In the genomic region with DNA sequence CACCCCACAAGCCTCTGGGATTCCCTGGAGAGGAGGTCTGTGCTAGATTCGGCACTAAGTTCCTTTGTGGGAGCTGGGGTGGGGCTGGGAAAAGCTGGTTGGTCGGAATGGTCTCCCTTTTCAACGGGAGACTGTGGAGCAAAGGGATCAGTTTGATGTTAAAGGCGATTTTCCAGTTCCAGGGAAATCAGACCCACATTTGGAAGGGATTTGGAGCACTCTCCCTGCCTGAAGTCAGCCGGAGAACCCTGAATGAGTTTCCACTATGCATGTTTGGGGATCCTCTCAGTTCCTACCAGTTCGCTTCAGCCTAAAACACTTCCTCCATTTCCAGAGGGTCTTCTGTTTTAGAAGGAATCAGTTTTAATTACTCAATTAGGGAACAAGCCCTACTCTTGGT, we compare ENCODE assay signal across 31 mouse cellular contexts.
DNase-seq lines count a peak whose midpoint lies in the region; ATAC-seq lines count a peak whose summit lies in the region.
"Had no signal": no experiment of that assay in that cellular context is flagged by ENCODE, and none has a peak within 500 bp of the region (broad histone marks: within the 10 kb centered on the region; RNA-seq: fewer than 3 reads in every experiment).

No protein-coding gene starts in this region.

- WGBS in forebrain, embryonic 10.5 days, result 69% methylated on average over 6 of the region's 6 CpGs
- WGBS in forebrain, embryonic 11.5 days, result 68% methylated on average over 6 of the region's 6 CpGs
- 77% methylated on average over 6 of the region's 6 CpGs for WGBS in kidney, embryonic 15.5 days
- 56% methylated on average over 6 of the region's 6 CpGs for WGBS in embryonic facial prominence, embryonic 10.5 days
- WGBS in embryonic facial prominence, embryonic 15.5 days, result 29% methylated on average over 6 of the region's 6 CpGs

- H3K27me3 ChIP-seq in forebrain, embryonic 10.5 days (ENCODE audit: poor library complexity, severe bottlenecking), result 0 out of 2 replicates have a peak, but pooled peaks cover 6% of the 10 kb centered on the region
- no peaks in the 10 kb centered on the region for H3K27me3 ChIP-seq in forebrain, embryonic 11.5 days (ENCODE audit: control insufficient read depth, insufficient read depth, low read length)
- H3K27me3 ChIP-seq in kidney, embryonic 15.5 days, result no peaks in the 10 kb centered on the region
- H3K27me3 ChIP-seq in embryonic facial prominence, embryonic 10.5 days (replicated peaks; ENCODE audit: low read depth, poor library complexity, severe bottlenecking), result 0 out of 2 replicates have a peak, but pooled peaks cover 4% of the 10 kb centered on the region
- no peaks in the 10 kb centered on the region for H3K27me3 ChIP-seq in embryonic facial prominence, embryonic 15.5 days
- H3K27me3 ChIP-seq: forebrain, embryonic 12.5 days; heart, embryonic 13.5 days; midbrain, embryonic 15.5 days had no signal

- H3K9ac ChIP-seq in forebrain, embryonic 11.5 days (ENCODE audit: low read length), result no peak overlapping the region
- no peak overlapping the region for H3K9ac ChIP-seq in kidney, embryonic 15.5 days
- H3K9ac ChIP-seq in embryonic facial prominence, embryonic 15.5 days, result no peak overlapping the region
- H3K9ac ChIP-seq: forebrain, embryonic 12.5 days; forebrain, postnatal 0 days; heart, embryonic 13.5 days; liver, embryonic 13.5 days; midbrain, embryonic 15.5 days; neural tube, embryonic 15.5 days had no signal

- H3K36me3 ChIP-seq in forebrain, embryonic 10.5 days (replicated peaks), result no peaks in the 10 kb centered on the region
- no peaks in the 10 kb centered on the region for H3K36me3 ChIP-seq in forebrain, embryonic 11.5 days (ENCODE audit: control insufficient read depth, insufficient read depth, low read length)
- no peaks in the 10 kb centered on the region for H3K36me3 ChIP-seq in kidney, embryonic 15.5 days
- H3K36me3 ChIP-seq in embryonic facial prominence, embryonic 10.5 days (replicated peaks), result no peaks in the 10 kb centered on the region
- no peaks in the 10 kb centered on the region for H3K36me3 ChIP-seq in embryonic facial prominence, embryonic 15.5 days
- H3K36me3 ChIP-seq: forebrain, embryonic 12.5 days; heart, embryonic 13.5 days; liver, embryonic 13.5 days; midbrain, embryonic 10.5 days; midbrain, embryonic 15.5 days; neural tube, embryonic 15.5 days had no signal

- no peak for DNase-seq in forebrain, embryonic 10.5 days (ENCODE audit: extremely low spot score, low spot score)
- DNase-seq in forebrain, embryonic 11.5 days (ENCODE audit: low spot score), result no peak
- DNase-seq in kidney, postnatal 10 days, result peak; percentile 2
- DNase-seq in embryonic facial prominence, embryonic 10.5 days (ENCODE audit: low spot score), result no peak
- DNase-seq: adrenal gland, adult 2 months; cerebellum, adult 18-20 months; cerebellum, postnatal 10 days; forebrain, postnatal 0 days; gastrocnemius, postnatal 36 days; heart, postnatal 14 days; kidney, adult 2 months; layer of hippocampus, postnatal 36 days; liver, embryonic 13.5 days; lung, adult 2 months; lung, postnatal 10 days; retina, postnatal 1 day; right cerebral cortex, postnatal 14 days; thymus, adult 2 months; thymus, postnatal 36 days had no signal

- H3K9me3 ChIP-seq in forebrain, embryonic 10.5 days, result no peaks in the 10 kb centered on the region
- no peaks in the 10 kb centered on the region for H3K9me3 ChIP-seq in forebrain, embryonic 11.5 days (ENCODE audit: control insufficient read depth, low read length)
- no peaks in the 10 kb centered on the region for H3K9me3 ChIP-seq in kidney, embryonic 15.5 days (replicated peaks)
- no peaks in the 10 kb centered on the region for H3K9me3 ChIP-seq in embryonic facial prominence, embryonic 10.5 days
- no peaks in the 10 kb centered on the region for H3K9me3 ChIP-seq in embryonic facial prominence, embryonic 15.5 days (replicated peaks)
- H3K9me3 ChIP-seq: forebrain, embryonic 12.5 days; heart, embryonic 13.5 days; liver, embryonic 13.5 days; midbrain, embryonic 10.5 days; midbrain, embryonic 15.5 days; neural tube, embryonic 15.5 days had no signal

- ATAC-seq in forebrain, embryonic 11.5 days (replicated peaks; ENCODE audit: low FRiP score), result no peak
- no peak for ATAC-seq in kidney, embryonic 15.5 days (replicated peaks; ENCODE audit: low FRiP score)
- no peak for ATAC-seq in embryonic facial prominence, embryonic 15.5 days (ENCODE audit: insufficient number of reproducible peaks, low FRiP score, low TSS enrichment, low read depth)
- ATAC-seq in megakaryocyte progenitor cell, adult 5-6 weeks (replicated peaks; ENCODE audit: poor library complexity), result no peak
- no peak for ATAC-seq in activated CD4-positive, CD25-positive, alpha-beta regulatory T cell, adult 4 months
- ATAC-seq: forebrain, postnatal 0 days; hindbrain, embryonic 16.5 days; midbrain, embryonic 15.5 days had no signal

- peak overlapping the region; percentile 45; the same call in 1 of the 2 replicates for H3K27ac ChIP-seq in forebrain, embryonic 10.5 days
- H3K27ac ChIP-seq in forebrain, embryonic 11.5 days (ENCODE audit: low read depth, low read length), result no peak overlapping the region
- no peak overlapping the region for H3K27ac ChIP-seq in kidney, embryonic 15.5 days
- H3K27ac ChIP-seq in embryonic facial prominence, embryonic 10.5 days (replicated peaks), result peak overlapping the region; percentile 49; the same call in 1 of the 2 replicates
- H3K27ac ChIP-seq in embryonic facial prominence, embryonic 15.5 days (replicated peaks), result peak overlapping the region; percentile 44
- H3K27ac ChIP-seq: forebrain, embryonic 12.5 days; heart, adult 2 months; heart, embryonic 13.5 days; kidney, postnatal 0 days; liver, embryonic 13.5 days; midbrain, embryonic 10.5 days; midbrain, embryonic 15.5 days; neural tube, embryonic 15.5 days had no signal

- peaks cover 61% of the 10 kb centered on the region for H3K4me1 ChIP-seq in forebrain, embryonic 10.5 days
- H3K4me1 ChIP-seq in forebrain, embryonic 11.5 days (replicated peaks; ENCODE audit: control insufficient read depth, insufficient read depth, low read length), result peaks cover 6% of the 10 kb centered on the region
- H3K4me1 ChIP-seq in kidney, embryonic 15.5 days, result peaks cover 61% of the 10 kb centered on the region
- H3K4me1 ChIP-seq in embryonic facial prominence, embryonic 10.5 days, result peaks cover 59% of the 10 kb centered on the region
- peaks cover 39% of the 10 kb centered on the region for H3K4me1 ChIP-seq in embryonic facial prominence, embryonic 15.5 days

- no peak overlapping the region for H3K4me2 ChIP-seq in forebrain, embryonic 11.5 days (ENCODE audit: low read depth, low read length, severe bottlenecking)
- no peak overlapping the region for H3K4me2 ChIP-seq in kidney, embryonic 15.5 days
- H3K4me2 ChIP-seq in embryonic facial prominence, embryonic 15.5 days (replicated peaks), result no peak overlapping the region
- H3K4me2 ChIP-seq: forebrain, embryonic 12.5 days; heart, embryonic 13.5 days; liver, embryonic 13.5 days; midbrain, embryonic 15.5 days; neural tube, embryonic 15.5 days had no signal

- no peak overlapping the region for H3K4me3 ChIP-seq in forebrain, embryonic 10.5 days
- H3K4me3 ChIP-seq in forebrain, embryonic 11.5 days (ENCODE audit: low read depth, low read length), result no peak overlapping the region
- no peak overlapping the region for H3K4me3 ChIP-seq in kidney, embryonic 15.5 days (replicated peaks)
- no peak overlapping the region for H3K4me3 ChIP-seq in embryonic facial prominence, embryonic 10.5 days
- H3K4me3 ChIP-seq in embryonic facial prominence, embryonic 15.5 days (replicated peaks), result no peak overlapping the region
- H3K4me3 ChIP-seq: forebrain, embryonic 12.5 days; heart, adult 2 months; heart, embryonic 13.5 days; liver, embryonic 13.5 days; midbrain, embryonic 10.5 days; midbrain, embryonic 15.5 days; neural tube, embryonic 15.5 days had no signal

Comparison
In these comparisons a context has a peak if more than half of its experiments do, and no peak if none do; other contexts are left out.
1. H3K27ac ChIP-seq: peak in forebrain, embryonic 10.5 days (single experiment), embryonic facial prominence, embryonic 10.5 days (single experiment) and embryonic facial prominence, embryonic 15.5 days (single experiment); none in forebrain, embryonic 11.5 days (single experiment) and kidney, embryonic 15.5 days (single experiment).